In genomic region chr5:142871765-142872164, GRCm38 (mm10) we compare ENCODE assay signal across 28 mouse cellular contexts. TPM values are rescaled to one million over a fixed set of nuclear protein-coding genes. Genes with fewer than 3 reads are reported as not detected.
DNase-seq lines count a peak whose midpoint lies in the region; ATAC-seq and TF ChIP-seq lines count a peak whose summit lies in the region.
"Had no signal": no experiment of that assay in that cellular context is flagged by ENCODE, and none has a peak within 500 bp of the region (broad histone marks: within the 10 kb centered on the region; RNA-seq: fewer than 3 reads in every experiment).

No protein-coding gene starts in this region.

- no peak overlapping the region for H3K4me2 ChIP-seq in forebrain, embryonic 12.5 days
- no peak overlapping the region for H3K4me2 ChIP-seq in forebrain, embryonic 11.5 days (ENCODE audit: low read depth, low read length, severe bottlenecking)
- H3K4me2 ChIP-seq in intestine, embryonic 16.5 days (ENCODE audit: low read depth, low read length), result no peak overlapping the region
- H3K4me2 ChIP-seq in intestine, postnatal 0 days (replicated peaks; ENCODE audit: low read depth), result no peak overlapping the region
- H3K4me2 ChIP-seq in stomach, embryonic 14.5 days (replicated peaks; ENCODE audit: low read depth, low read length), result no peak overlapping the region
- H3K4me2 ChIP-seq in stomach, postnatal 0 days (replicated peaks; ENCODE audit: low read depth), result no peak overlapping the region
- H3K4me2 ChIP-seq: liver, embryonic 12.5 days; stomach, embryonic 15.5 days had no signal

- DNase-seq in forebrain, embryonic 11.5 days (ENCODE audit: low spot score), result no peak
- no peak for DNase-seq in stomach, postnatal 0 days (ENCODE audit: low spot score)
- no peak for DNase-seq in spleen, postnatal 14 days (ENCODE audit: low spot score in 2 of 2)
- no peak for DNase-seq in thymus, postnatal 36 days
- DNase-seq: adrenal gland, postnatal 14 days; cerebellum, adult 11-12 months; cerebellum, postnatal 36 days; gastrocnemius, postnatal 14 days; heart, adult 18-20 months; kidney, adult 9 months; kidney, postnatal 4 days; layer of hippocampus, adult 9-11 months; lung, adult 2 months; midbrain, embryonic 14.5 days; right cerebral cortex, postnatal 14 days; spleen, adult 18-20 months; thymus, adult 2 months had no signal

- no peak for TF ChIP-seq EP300 in stomach, postnatal 0 days (optimal IDR thresholded peaks at IDR 0.05)

- peak overlapping the region; percentile 25; the same call in 1 of the 2 replicates for H3K27ac ChIP-seq in forebrain, embryonic 12.5 days
- H3K27ac ChIP-seq in forebrain, embryonic 11.5 days (ENCODE audit: low read depth, low read length), result no peak overlapping the region
- no peak overlapping the region for H3K27ac ChIP-seq in intestine, embryonic 16.5 days (ENCODE audit: low read length)
- no peak overlapping the region for H3K27ac ChIP-seq in intestine, postnatal 0 days (ENCODE audit: low read depth, low read length)
- H3K27ac ChIP-seq in stomach, embryonic 14.5 days (ENCODE audit: low read length), result no peak overlapping the region
- H3K27ac ChIP-seq in stomach, postnatal 0 days (replicated peaks), result no peak overlapping the region
- H3K27ac ChIP-seq: left cerebral cortex, adult 2 months; liver, embryonic 12.5 days; stomach, embryonic 15.5 days had no signal

- no peak for ATAC-seq in forebrain, embryonic 12.5 days (ENCODE audit: low FRiP score)
- ATAC-seq in forebrain, embryonic 11.5 days (replicated peaks; ENCODE audit: low FRiP score), result no peak
- ATAC-seq in intestine, embryonic 16.5 days, result no peak
- no peak for ATAC-seq in intestine, postnatal 0 days
- ATAC-seq in stomach, embryonic 14.5 days (ENCODE audit: insufficient number of reproducible peaks, insufficient read depth, low FRiP score, low read depth), result peak; percentile 30; the same call in 1 of the 2 replicates
- no peak for ATAC-seq in stomach, postnatal 0 days (ENCODE audit: low FRiP score, low TSS enrichment)
- ATAC-seq: activated CD4-positive, CD25-positive, alpha-beta regulatory T cell, adult 4 months; CD4-positive, CD25-positive, alpha-beta regulatory T cell, adult 4 months; liver, embryonic 12.5 days; Patski had no signal

- no peak for TF ChIP-seq CTCF in intestine, postnatal 0 days (IDR thresholded peaks at IDR 0.05; ENCODE audit: low read depth)
- TF ChIP-seq CTCF in stomach, postnatal 0 days (IDR thresholded peaks at IDR 0.05; ENCODE audit: low read depth), result no peak

- H3K27me3 ChIP-seq in forebrain, embryonic 12.5 days, result no peaks in the 10 kb centered on the region
- no peaks in the 10 kb centered on the region for H3K27me3 ChIP-seq in forebrain, embryonic 11.5 days (ENCODE audit: control insufficient read depth, insufficient read depth, low read length)
- no peaks in the 10 kb centered on the region for H3K27me3 ChIP-seq in intestine, embryonic 16.5 days (replicated peaks; ENCODE audit: control insufficient read depth, insufficient read depth, low read length)
- no peaks in the 10 kb centered on the region for H3K27me3 ChIP-seq in intestine, postnatal 0 days (replicated peaks; ENCODE audit: control insufficient read depth, insufficient read depth, low read length)
- H3K27me3 ChIP-seq in stomach, embryonic 14.5 days (ENCODE audit: control insufficient read depth, insufficient read depth, low read length), result no peaks in the 10 kb centered on the region
- H3K27me3 ChIP-seq in stomach, postnatal 0 days (ENCODE audit: control insufficient read depth, insufficient read depth, low read length), result no peaks in the 10 kb centered on the region
- H3K27me3 ChIP-seq: liver, embryonic 12.5 days; Patski; stomach, embryonic 15.5 days had no signal

- WGBS in forebrain, embryonic 12.5 days, result 60% methylated on average over 12 of the region's 12 CpGs
- WGBS in forebrain, embryonic 11.5 days, result 78% methylated on average over 12 of the region's 12 CpGs
- 63% methylated on average over 12 of the region's 12 CpGs for WGBS in intestine, embryonic 16.5 days
- WGBS in intestine, postnatal 0 days, result 62% methylated on average over 12 of the region's 12 CpGs
- WGBS in stomach, embryonic 14.5 days, result 61% methylated on average over 12 of the region's 12 CpGs
- 48% methylated on average over 12 of the region's 12 CpGs for WGBS in stomach, postnatal 0 days

- H3K4me1 ChIP-seq in forebrain, embryonic 12.5 days, result peaks cover 4% of the 10 kb centered on the region; the same call in 1 of the 2 replicates
- no peaks in the 10 kb centered on the region for H3K4me1 ChIP-seq in forebrain, embryonic 11.5 days (replicated peaks; ENCODE audit: control insufficient read depth, insufficient read depth, low read length)
- no peaks in the 10 kb centered on the region for H3K4me1 ChIP-seq in intestine, embryonic 16.5 days (ENCODE audit: control insufficient read depth, insufficient read depth, low read length)
- H3K4me1 ChIP-seq in intestine, postnatal 0 days (replicated peaks; ENCODE audit: control insufficient read depth, insufficient read depth, low read length), result no peaks in the 10 kb centered on the region
- peaks cover 3% of the 10 kb centered on the region; the same call in 1 of the 2 replicates for H3K4me1 ChIP-seq in stomach, embryonic 14.5 days (ENCODE audit: control insufficient read depth, insufficient read depth, low read length)
- H3K4me1 ChIP-seq in stomach, postnatal 0 days (replicated peaks; ENCODE audit: control insufficient read depth, insufficient read depth), result no peaks in the 10 kb centered on the region
- H3K4me1 ChIP-seq: liver, embryonic 12.5 days; stomach, embryonic 15.5 days had no signal

- peak overlapping the region; percentile 40; the same call in 1 of the 2 replicates for H3K9ac ChIP-seq in forebrain, embryonic 12.5 days
- H3K9ac ChIP-seq in forebrain, embryonic 11.5 days (ENCODE audit: low read length), result no peak overlapping the region
- H3K9ac ChIP-seq in intestine, embryonic 16.5 days (ENCODE audit: low read depth, low read length), result 0 out of 2 replicates have a peak overlapping the region, but pooled peaks have one; percentile 2
- no peak overlapping the region for H3K9ac ChIP-seq in intestine, postnatal 0 days (ENCODE audit: low read depth, low read length)
- H3K9ac ChIP-seq in stomach, embryonic 14.5 days (replicated peaks; ENCODE audit: low read depth, low read length), result no peak overlapping the region
- H3K9ac ChIP-seq in stomach, postnatal 0 days (ENCODE audit: low read length), result no peak overlapping the region
- H3K9ac ChIP-seq: liver, embryonic 12.5 days; stomach, embryonic 15.5 days had no signal

- no peak overlapping the region for H3K4me3 ChIP-seq in forebrain, embryonic 12.5 days (replicated peaks)
- H3K4me3 ChIP-seq in forebrain, embryonic 11.5 days (ENCODE audit: low read depth, low read length), result no peak overlapping the region
- no peak overlapping the region for H3K4me3 ChIP-seq in intestine, embryonic 16.5 days (ENCODE audit: low read length)
- no peak overlapping the region for H3K4me3 ChIP-seq in intestine, postnatal 0 days (ENCODE audit: low read depth, low read length)
- H3K4me3 ChIP-seq in stomach, embryonic 14.5 days (ENCODE audit: low read depth, low read length), result no peak overlapping the region
- H3K4me3 ChIP-seq in stomach, postnatal 0 days (ENCODE audit: low read depth, low read length), result no peak overlapping the region
- H3K4me3 ChIP-seq: left cerebral cortex, adult 2 months; liver, embryonic 12.5 days; myocyte; stomach, embryonic 15.5 days had no signal

- H3K9me3 ChIP-seq in forebrain, embryonic 12.5 days, result no peaks in the 10 kb centered on the region
- no peaks in the 10 kb centered on the region for H3K9me3 ChIP-seq in forebrain, embryonic 11.5 days (ENCODE audit: control insufficient read depth, low read length)
- no peaks in the 10 kb centered on the region for H3K9me3 ChIP-seq in intestine, embryonic 16.5 days (ENCODE audit: control insufficient read depth, low read length)
- H3K9me3 ChIP-seq in intestine, postnatal 0 days (ENCODE audit: control insufficient read depth), result no peaks in the 10 kb centered on the region
- H3K9me3 ChIP-seq in stomach, embryonic 14.5 days (ENCODE audit: control insufficient read depth, low read depth, low read length), result no peaks in the 10 kb centered on the region; the same call in 1 of the 2 replicates
- no peaks in the 10 kb centered on the region for H3K9me3 ChIP-seq in stomach, postnatal 0 days (ENCODE audit: control insufficient read depth, low read length)
- H3K9me3 ChIP-seq: liver, embryonic 12.5 days; stomach, embryonic 15.5 days had no signal

- peaks cover 58% of the 10 kb centered on the region for H3K36me3 ChIP-seq in forebrain, embryonic 12.5 days (replicated peaks)
- H3K36me3 ChIP-seq in forebrain, embryonic 11.5 days (ENCODE audit: control insufficient read depth, insufficient read depth, low read length), result peaks cover 4% of the 10 kb centered on the region; the same call in 1 of the 2 replicates
- peaks cover 14% of the 10 kb centered on the region; the same call in 1 of the 2 replicates for H3K36me3 ChIP-seq in intestine, embryonic 16.5 days (ENCODE audit: control insufficient read depth, insufficient read depth, low read length)
- peaks cover 41% of the 10 kb centered on the region for H3K36me3 ChIP-seq in intestine, postnatal 0 days (ENCODE audit: control insufficient read depth, insufficient read depth)
- H3K36me3 ChIP-seq in stomach, embryonic 14.5 days (ENCODE audit: control insufficient read depth, insufficient read depth, low read length), result peaks cover 14% of the 10 kb centered on the region
- H3K36me3 ChIP-seq in stomach, postnatal 0 days (ENCODE audit: control insufficient read depth, insufficient read depth, low read length), result no peaks in the 10 kb centered on the region

RNA-seq across cellular contexts. Expression of gene Fbxl18, which starts 23.5 kb away (rescaled TPM):
- polyA plus RNA-seq in forebrain, embryonic 12.5 days (2016; fragmentation: Nextera tagmentation; extraction: Ambion mirVana), result 24.0 and 24.6 TPM in 2 replicates
- polyA plus RNA-seq in forebrain, embryonic 11.5 days (2014; fragmentation: Nextera tagmentation; extraction: Ambion mirVana), result 15.4 and 16.0 TPM in 2 replicates
- polyA plus RNA-seq in intestine, embryonic 16.5 days (2015; fragmentation: Nextera tagmentation; extraction: Ambion mirVana), result 7.7 and 10.3 TPM in 2 replicates
- polyA plus RNA-seq in intestine, postnatal 0 days (2015; fragmentation: Nextera tagmentation; extraction: Ambion mirVana), result 5.6 and 6.2 TPM in 2 replicates
- 9.1 and 10.5 TPM in 2 replicates for polyA plus RNA-seq in stomach, embryonic 14.5 days (2014; fragmentation: Nextera tagmentation; extraction: Ambion mirVana)
- polyA plus RNA-seq in stomach, postnatal 0 days (2015; fragmentation: Nextera tagmentation; extraction: Ambion mirVana), result 5.0 and 5.3 TPM in 2 replicates

RNA-seq across cellular contexts. Expression of gene Actb, which starts 34.8 kb away (rescaled TPM):
- 12,389 and 14,301 TPM in 2 replicates for polyA plus RNA-seq in forebrain, embryonic 12.5 days (2016; fragmentation: Nextera tagmentation; extraction: Ambion mirVana)
- 13,526 and 13,808 TPM in 2 replicates for polyA plus RNA-seq in forebrain, embryonic 11.5 days (2014; fragmentation: Nextera tagmentation; extraction: Ambion mirVana)
- 14,111 and 16,287 TPM in 2 replicates for polyA plus RNA-seq in intestine, embryonic 16.5 days (2015; fragmentation: Nextera tagmentation; extraction: Ambion mirVana)
- 22,808 and 23,070 TPM in 2 replicates for polyA plus RNA-seq in intestine, postnatal 0 days (2015; fragmentation: Nextera tagmentation; extraction: Ambion mirVana)
- polyA plus RNA-seq in stomach, embryonic 14.5 days (2014; fragmentation: Nextera tagmentation; extraction: Ambion mirVana), result 17,142 and 17,567 TPM in 2 replicates
- 14,823 and 16,187 TPM in 2 replicates for polyA plus RNA-seq in stomach, postnatal 0 days (2015; fragmentation: Nextera tagmentation; extraction: Ambion mirVana)

RNA-seq across cellular contexts. Expression of gene Tnrc18, which starts 54.3 kb away (rescaled TPM):
- polyA plus RNA-seq in forebrain, embryonic 12.5 days (2016; fragmentation: Nextera tagmentation; extraction: Ambion mirVana), result 56.8 and 64.6 TPM in 2 replicates
- polyA plus RNA-seq in forebrain, embryonic 11.5 days (2014; fragmentation: Nextera tagmentation; extraction: Ambion mirVana), result 55.2 and 55.7 TPM in 2 replicates
- polyA plus RNA-seq in intestine, embryonic 16.5 days (2015; fragmentation: Nextera tagmentation; extraction: Ambion mirVana), result 10.5 and 13.2 TPM in 2 replicates
- polyA plus RNA-seq in intestine, postnatal 0 days (2015; fragmentation: Nextera tagmentation; extraction: Ambion mirVana), result 9.9 and 11.7 TPM in 2 replicates
- 36.0 and 41.2 TPM in 2 replicates for polyA plus RNA-seq in stomach, embryonic 14.5 days (2014; fragmentation: Nextera tagmentation; extraction: Ambion mirVana)
- polyA plus RNA-seq in stomach, postnatal 0 days (2015; fragmentation: Nextera tagmentation; extraction: Ambion mirVana), result 12.0 and 12.5 TPM in 2 replicates

Comparison
In these comparisons a context has a peak if more than half of its experiments do, and no peak if none do; other contexts are left out.
1. H3K9ac ChIP-seq: peak in forebrain, embryonic 12.5 days (single experiment) and intestine, embryonic 16.5 days (single experiment); none in forebrain, embryonic 11.5 days (single experiment), intestine, postnatal 0 days (single experiment), stomach, embryonic 14.5 days (single experiment) and stomach, postnatal 0 days (single experiment).